Mouse (Mus musculus) lung, postnatal 0 days (tissue): ENCODE measurements around the gene Gls.

ENCODE experiments used
- CTCF ChIP-seq: IDR thresholded peaks from 2 replicates; pipeline ENCODE4 v1.5.1; 2016; ENCODE audit warnings: antibody characterized with exemption, mild to moderate bottlenecking
- EP300 ChIP-seq: IDR thresholded peaks from 2 replicates; pipeline ENCODE4 v1.6.1; 2016; ENCODE audit warnings: antibody characterized with exemption, mild to moderate bottlenecking, control low read depth

GRCm38 (mm10) chr1:52253386-52253785 lies 20.4 kb upstream of the Gls start:
- TF ChIP-seq CTCF (no peak), EP300 (no peak)
